Mouse (Mus musculus): Measurements from ENCODE around the gene Emc9. TPM values are rescaled to one million over a fixed set of nuclear protein-coding genes. Genes with fewer than 3 reads are reported as not detected.
A peak's percentile ranks its signal among the peaks of the same experiment; 100 is the strongest.

The Emc9 gene
- polyA plus RNA-seq, 1 experiment: 56.3 TPM

DNA sequence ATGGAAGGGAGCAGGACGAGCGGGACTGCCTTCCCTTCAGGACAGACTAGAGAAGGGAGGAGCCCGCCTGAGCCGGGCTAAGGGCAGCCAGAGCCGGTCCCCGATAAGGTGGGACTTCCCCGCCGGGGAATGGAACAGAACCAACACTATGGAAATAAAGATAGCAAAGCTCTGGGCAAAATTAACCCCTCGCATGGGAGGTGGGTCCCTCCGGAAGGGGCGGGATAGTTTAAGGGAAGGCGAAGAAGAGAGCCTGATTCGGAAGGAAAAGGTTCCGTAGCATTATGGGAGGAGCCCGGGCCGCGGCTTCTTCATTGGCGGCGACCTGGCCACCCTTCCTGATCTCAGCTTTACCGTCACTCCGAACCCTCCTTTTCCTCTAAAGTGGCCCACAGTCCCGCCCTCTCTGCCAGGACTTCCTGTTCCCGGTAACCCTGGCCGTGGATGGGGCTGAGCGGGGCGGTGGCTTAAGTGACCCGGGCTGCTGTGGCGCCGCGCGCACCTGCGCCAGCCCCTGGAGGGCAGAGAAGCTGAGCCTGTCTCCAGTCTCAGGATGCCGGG is 6.3 kb upstream of the Emc9 start, which contains the start of gene Rnf31:
Rnf31 (plus strand) TSS at position 378 of the 561 bp plus-strand sequence.
- peak; percentile 94 to 96 for DNase-seq (ENCODE audit: extremely low spot score in 1 of 2, low spot score in 1 of 2)

DNA sequence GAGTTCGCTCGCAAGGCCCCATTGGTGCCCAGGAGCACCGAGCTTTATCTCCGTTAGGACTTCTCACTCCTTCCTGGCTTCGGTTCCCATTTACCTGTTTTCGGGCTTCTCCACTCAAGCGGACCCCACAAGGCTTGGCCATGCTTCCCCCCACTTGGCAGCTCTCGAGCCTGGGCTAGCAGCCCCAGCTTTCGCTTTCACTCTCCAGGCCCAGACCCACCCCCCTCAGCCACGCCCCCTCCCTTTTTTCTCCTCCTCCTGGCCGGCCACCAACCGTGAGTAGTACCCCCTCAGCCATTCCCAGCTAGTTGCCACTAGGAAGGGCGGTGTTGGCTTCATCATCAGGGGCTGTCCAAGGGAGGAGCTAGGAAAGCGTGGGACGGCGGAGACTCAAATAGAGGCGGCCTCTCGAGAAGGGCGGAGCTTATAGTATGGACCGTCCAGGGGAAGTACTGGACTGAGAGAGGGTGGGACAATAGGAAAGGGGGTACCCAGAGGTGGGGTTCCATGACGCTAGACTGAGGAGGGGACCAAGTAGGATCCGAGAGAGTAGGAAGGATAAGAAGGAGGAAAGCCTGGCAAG is 5.7 kb upstream of the Emc9 start, which contains the start of gene Psme2:
Psme2 (minus strand) TSS at position 366 of the 583 bp plus-strand sequence.
- peak; percentile 93 to 94 for DNase-seq (ENCODE audit: extremely low spot score in 1 of 2, low spot score in 1 of 2)

- no peak for DNase-seq (ENCODE audit: extremely low spot score in 1 of 2, low spot score in 1 of 2)
These were observed 4.8 kb upstream of the Emc9 start for GRCm38 (mm10) chr14:55589771-55590448.

DNA sequence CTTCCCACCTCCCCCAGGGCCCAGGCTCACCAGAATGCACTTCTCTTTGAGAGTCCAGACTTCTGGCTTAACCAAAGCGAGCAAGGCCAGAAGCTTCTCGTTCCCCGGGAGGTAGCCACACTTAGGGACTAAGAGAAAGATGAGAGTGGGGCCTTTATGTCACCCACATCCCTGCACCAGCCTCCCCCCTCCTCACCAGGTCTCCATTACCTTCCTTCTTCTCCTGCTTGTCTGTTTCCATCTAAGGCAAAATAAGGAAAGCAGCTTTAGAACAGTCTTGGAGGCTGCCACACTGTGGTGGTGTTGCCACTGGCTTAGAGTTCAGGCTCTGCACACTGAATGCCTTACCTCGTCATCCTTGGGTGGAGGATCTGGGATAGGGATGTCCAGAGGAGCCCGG is 4.2 kb upstream of the Emc9 start:
- no peak for DNase-seq (ENCODE audit: extremely low spot score in 1 of 2, low spot score in 1 of 2)

GRCm38 (mm10) chr14:55586149-55586548 is 1.0 kb upstream of the Emc9 start:
- no peak for DNase-seq (ENCODE audit: extremely low spot score in 1 of 2, low spot score in 1 of 2)

GRCm38 (mm10) chr14:55585566-55585960 is 461 bp upstream of the Emc9 start:
- DNase-seq (ENCODE audit: extremely low spot score in 1 of 2, low spot score in 1 of 2): no peak

GRCm38 (mm10) chr14:55584303-55584701 is 800 bp downstream of the Emc9 start:
- DNase-seq (ENCODE audit: extremely low spot score in 1 of 2, low spot score in 1 of 2): no peak

DNA sequence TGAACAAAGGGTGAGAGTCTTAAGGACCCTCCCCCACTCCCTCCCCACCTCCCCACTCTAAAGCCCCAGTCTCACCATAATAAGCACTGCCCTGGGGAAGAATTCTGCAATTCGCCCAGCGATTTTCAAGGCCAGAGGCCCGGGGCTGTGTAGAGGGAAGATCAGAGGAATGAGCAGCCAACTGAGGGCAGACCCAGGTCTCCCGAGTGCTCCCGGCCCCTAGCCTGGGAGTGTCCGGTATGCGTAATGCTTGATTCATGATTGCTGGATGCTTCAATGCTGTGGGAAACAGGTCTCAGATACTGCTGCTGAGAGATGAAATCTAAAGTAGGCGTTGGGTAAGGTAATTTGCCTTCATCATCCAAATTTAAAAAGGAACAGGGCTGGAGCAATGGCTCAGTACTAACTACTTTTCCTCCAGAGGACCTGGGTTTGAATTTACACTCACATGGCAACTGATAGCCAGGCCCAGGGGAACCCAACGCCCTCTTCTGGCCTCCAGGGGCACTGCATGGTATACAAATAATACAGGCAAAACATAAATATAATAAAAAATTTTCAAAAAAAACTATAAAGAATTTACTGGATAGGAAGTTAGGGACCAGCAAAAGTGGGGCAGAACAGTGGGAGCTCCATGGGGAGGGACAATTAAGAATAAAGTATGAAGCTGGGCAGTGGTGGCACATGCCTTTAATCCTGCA is 3.0 kb downstream of the Emc9 start:
- no peak for DNase-seq (ENCODE audit: extremely low spot score in 1 of 2, low spot score in 1 of 2)

- DNase-seq (ENCODE audit: extremely low spot score in 1 of 2, low spot score in 1 of 2): no peak
These were observed 4.4 kb downstream of the Emc9 start for GRCm38 (mm10) chr14:55580731-55581130.

DNA sequence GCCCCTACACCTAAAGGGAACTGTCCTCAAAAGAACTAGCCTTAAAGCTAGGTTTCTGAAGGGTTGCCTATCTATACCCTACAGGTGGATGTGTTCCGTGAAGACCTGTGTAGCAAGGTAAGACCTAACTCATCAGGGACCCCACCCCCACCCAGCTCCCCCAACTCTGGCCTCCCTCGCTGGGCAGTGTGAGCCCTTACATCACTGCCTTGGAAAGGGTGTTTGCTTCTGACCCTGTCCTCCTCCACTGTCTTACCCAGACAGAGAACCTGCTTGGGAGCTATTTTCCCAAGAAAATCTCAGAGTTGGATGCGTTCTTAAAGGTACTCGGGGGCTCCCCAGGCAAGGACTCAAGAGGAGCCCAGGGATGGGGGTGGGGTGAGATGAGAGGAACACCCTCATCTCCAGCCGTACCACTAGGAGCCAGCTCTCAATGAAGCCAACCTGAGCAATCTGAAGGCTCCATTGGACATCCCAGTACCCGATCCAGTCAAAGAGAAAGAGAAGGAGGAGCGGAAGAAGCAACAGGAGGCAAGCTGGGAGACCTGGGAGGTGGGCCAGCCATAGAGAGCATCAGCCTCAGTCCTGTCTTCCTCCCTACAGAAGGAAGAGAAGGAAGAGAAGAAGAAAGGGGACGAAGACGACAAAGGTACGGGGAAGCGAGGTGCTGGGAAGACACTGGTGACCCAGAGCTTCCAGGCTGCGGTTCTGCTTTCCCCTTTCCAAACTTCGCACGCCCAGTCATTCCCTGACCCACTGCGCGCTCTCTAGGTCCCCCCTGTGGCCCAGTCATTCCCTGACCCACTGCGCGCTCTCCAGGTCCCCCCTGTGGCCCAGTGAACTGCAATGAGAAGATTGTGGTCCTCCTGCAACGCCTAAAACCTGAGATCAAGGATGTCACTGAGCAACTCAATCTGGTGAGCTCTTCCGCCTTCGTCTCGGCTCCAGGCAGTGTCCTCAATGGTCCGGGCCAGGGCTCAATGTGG is 5.3 kb downstream of the Emc9 start:
- DNase-seq (ENCODE audit: extremely low spot score in 1 of 2, low spot score in 1 of 2): no peak

GRCm38 (mm10) chr14:55578668-55579269 is 6.3 kb downstream of the Emc9 start:
- DNase-seq (ENCODE audit: extremely low spot score in 1 of 2, low spot score in 1 of 2): no peak

DNA sequence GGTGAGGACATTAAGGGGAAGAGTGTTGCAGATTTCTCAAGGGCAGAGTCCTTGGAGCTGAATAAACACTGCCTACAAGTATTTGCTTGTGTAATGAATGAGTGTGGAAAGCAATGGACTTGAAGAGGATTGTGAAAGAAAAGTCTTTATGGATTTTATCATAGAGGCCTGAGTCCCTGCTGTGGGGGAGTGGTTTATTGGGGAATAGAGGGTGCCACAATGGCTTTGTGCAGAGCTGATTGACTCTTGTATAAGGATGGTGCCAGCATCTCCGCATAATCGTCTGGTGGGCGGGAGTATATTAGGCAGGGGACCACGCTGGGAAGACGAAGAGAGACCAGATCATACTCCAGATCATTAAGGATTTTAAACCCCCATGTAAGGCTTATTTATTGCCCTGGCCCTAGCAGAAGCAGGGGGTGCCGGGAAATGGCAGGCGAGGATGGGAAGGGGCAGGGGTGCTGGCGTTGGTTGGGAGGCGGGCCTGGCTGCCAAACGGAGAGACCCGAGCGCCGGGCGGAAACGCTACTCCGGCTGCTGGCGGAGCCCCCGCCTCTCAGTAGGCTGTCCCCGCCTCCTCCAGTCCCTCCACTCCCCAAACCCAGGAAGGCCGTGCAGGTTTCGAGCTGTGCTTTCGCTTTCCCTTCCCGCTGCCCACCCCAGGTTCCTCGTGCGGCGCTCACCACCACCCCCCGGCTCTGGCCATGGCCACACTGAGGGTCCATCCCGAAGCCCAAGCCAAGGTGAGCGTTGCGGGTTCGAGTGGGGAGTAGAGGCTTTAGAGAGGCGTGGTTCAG is 7.0 kb downstream of the Emc9 start, which contains the start of gene Psme1:
Psme1 (plus strand) TSS at position 253 of the 797 bp plus-strand sequence.
- peak in 1 of 2 experiments; percentile 66 for DNase-seq (ENCODE audit: extremely low spot score in 1 of 2, low spot score in 1 of 2)

DNA sequence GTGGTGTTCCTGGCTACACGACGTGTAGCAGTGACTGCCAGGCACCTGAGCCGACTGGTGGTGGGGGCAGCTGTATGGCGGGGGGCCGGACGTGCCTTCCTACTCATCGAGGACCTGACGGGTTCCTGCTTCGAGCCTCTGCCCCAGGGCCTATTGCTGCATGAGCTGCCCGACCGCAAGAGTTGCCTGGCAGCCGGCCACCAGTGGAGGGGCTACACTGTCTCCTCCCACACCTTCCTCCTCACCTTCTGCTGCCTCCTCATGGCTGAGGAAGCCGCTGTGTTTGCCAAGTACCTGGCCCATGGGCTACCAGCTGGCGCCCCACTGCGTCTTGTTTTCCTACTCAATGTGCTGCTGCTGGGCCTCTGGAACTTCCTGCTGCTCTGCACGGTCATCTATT is 8.7 kb downstream of the Emc9 start:
- DNase-seq (ENCODE audit: extremely low spot score in 1 of 2, low spot score in 1 of 2): peak in 1 of 2 experiments; percentile 37

GRCm38 (mm10) chr14:55575711-55576110 is 9.4 kb downstream of the Emc9 start:
- no peak for DNase-seq (ENCODE audit: extremely low spot score in 1 of 2, low spot score in 1 of 2)

DNA sequence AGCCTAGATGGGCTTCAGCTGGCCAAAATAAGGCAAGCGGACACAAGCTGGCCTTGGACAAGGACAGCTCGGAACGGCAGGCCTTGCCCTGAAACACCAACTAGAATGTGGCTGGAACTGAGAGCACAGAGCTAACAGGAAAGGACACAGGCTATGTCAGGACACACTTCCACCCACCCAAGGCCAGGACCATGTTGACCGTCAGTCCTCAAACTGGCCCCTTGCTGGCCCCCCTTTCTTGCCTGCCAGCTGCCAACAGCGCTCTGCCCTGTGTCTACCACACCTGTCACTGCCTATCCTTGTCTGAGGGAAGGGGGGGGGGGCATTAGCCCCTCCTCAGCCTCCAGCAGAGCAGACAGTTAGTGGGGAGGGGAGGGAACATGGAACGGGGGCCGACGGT is 9.8 kb downstream of the Emc9 start, which contains the start of gene Fitm1:
Fitm1 (plus strand) TSS at position 316 of the 400 bp plus-strand sequence.
- DNase-seq (ENCODE audit: extremely low spot score in 1 of 2, low spot score in 1 of 2): no peak

GRCm38 (mm10) chr14:55571760-55572159 is 13.3 kb downstream of the Emc9 start:
- no peak for DNase-seq (ENCODE audit: extremely low spot score in 1 of 2, low spot score in 1 of 2)

DNA sequence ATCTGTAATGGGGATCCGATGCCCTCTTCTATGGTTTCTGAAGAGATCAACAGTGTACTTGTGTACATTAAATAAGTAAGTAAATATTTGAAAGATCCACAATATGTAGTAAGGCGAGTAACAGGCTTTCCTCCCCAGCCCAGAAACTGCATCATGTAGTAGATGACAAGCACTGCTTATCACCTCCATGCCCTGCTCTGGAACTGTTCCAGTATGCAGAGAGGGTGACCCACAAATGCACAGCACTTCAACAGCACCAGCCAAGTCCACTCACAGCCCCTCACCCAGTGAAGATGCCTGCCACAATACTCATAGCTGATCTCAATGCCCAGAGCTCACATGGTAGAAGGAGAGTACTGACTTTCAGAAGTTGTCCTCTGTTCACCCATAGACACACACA is 14.5 kb downstream of the Emc9 start:
- no peak for DNase-seq (ENCODE audit: extremely low spot score in 1 of 2, low spot score in 1 of 2)

DNA sequence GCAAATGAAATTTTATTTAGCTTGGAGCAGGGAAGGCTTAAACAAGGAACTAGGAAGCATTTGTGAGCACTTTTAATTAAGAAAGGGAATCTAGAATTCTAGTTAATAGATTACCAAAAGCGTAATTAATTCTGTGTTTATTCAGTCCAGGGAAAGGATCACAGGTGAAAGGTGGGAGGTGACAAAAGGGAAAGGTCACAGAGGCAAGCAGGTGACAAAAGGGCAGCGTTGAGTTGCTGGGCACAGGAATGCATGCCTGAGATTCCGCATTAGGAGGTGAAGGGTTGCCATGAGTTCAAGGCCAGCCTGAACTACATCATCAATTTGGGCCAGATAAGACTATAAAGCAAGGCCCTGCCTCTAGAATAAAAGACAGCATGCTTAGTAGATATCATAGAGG is 17.6 kb downstream of the Emc9 start:
- DNase-seq (ENCODE audit: extremely low spot score in 1 of 2, low spot score in 1 of 2): no peak

DNA sequence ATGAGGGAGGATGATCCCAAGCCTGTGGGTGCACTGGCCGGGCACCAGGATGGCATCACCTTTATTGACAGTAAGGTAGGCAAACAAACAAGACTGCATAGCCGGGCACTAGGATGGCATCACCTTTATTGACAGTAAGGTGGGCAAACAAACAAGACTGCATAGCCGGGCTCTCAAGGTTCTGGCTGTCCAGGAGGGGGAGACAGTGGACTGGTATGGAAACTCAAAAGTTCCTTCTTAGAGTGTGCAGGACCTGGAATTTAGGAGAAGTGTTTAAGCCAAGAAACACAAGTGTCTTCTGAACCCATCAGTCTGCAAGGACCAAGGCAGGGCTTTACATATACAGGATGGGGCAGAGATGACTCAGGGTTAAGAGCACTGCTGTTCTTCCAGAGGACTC is 19.4 kb downstream of the Emc9 start:
- DNase-seq (ENCODE audit: extremely low spot score in 1 of 2, low spot score in 1 of 2): no peak
